Comparison of ENCODE assay signal across 9 mouse cellular contexts in the genomic region with DNA sequence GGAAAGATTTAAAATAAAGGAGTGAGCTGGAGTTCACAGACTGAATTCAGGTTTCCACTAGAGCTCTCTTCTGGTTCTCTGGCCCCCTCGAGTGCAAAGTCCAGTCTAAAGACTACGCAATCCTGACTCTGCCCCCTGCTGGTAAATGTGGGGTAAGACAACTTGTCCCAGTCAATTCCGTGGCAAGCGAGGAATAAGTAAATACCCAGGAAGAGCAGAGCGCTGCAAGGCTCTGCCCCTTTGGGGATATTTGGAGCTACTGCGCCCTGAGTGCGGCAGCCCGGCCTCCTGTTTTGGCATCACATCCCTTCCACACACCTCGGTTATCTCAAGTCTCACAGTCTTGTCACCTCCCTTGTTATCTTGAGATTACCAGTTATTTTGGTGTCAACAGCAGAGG. TPM values are rescaled to one million over a fixed set of nuclear protein-coding genes. Genes with fewer than 3 reads are reported as not detected.
DNase-seq lines count a peak whose midpoint lies in the region; ATAC-seq and TF ChIP-seq lines count a peak whose summit lies in the region.
"Had no signal": no experiment of that assay in that cellular context is flagged by ENCODE, and none has a peak within 500 bp of the region (broad histone marks: within the 10 kb centered on the region; RNA-seq: fewer than 3 reads in every experiment).

No protein-coding gene starts in this region.

- no peak overlapping the region for H3K9ac ChIP-seq in kidney, embryonic 14.5 days (ENCODE audit: low read depth, low read length)
- no peak overlapping the region for H3K9ac ChIP-seq in ES-E14 (ENCODE audit: insufficient read depth, low read depth, low read length, poor library complexity, severe bottlenecking)
- no peak overlapping the region for H3K9ac ChIP-seq in intestine, embryonic 14.5 days (ENCODE audit: low read length)

- no peaks in the 10 kb centered on the region for H3K36me3 ChIP-seq in kidney, embryonic 14.5 days (ENCODE audit: control insufficient read depth, insufficient read depth, low read length)
- no peaks in the 10 kb centered on the region for H3K36me3 ChIP-seq in ES-E14 (ENCODE audit: control insufficient read depth, insufficient read depth, low read length, poor library complexity, severe bottlenecking)
- no peaks in the 10 kb centered on the region for H3K36me3 ChIP-seq in intestine, embryonic 14.5 days (ENCODE audit: control insufficient read depth, insufficient read depth, low read length)

- peak; percentile 20 for DNase-seq in kidney, adult 9 months
- DNase-seq in ES-E14 (ENCODE audit: low read depth, low spot score) = peak; percentile 76
- DNase-seq in c-Kit-positive CD71-positive TER-119-positive erythroid progenitor cells, embryonic 14.5 days (ENCODE audit: low spot score) = peak; percentile 18
- DNase-seq in intestine, embryonic 14.5 days (ENCODE audit: low spot score) = peak; percentile 61
- peak; percentile 49 for DNase-seq in naive thymus-derived CD4-positive, alpha-beta T cell, adult 2 months (ENCODE audit: low read depth)
- DNase-seq in spleen, adult 18-20 months = no peak
- no peak for DNase-seq in adrenal gland, postnatal 4 days (ENCODE audit: low spot score in 2 of 2)

- no peak overlapping the region for H3K27ac ChIP-seq in kidney, embryonic 14.5 days (ENCODE audit: low read depth, low read length)
- H3K27ac ChIP-seq in ES-E14 (ENCODE audit: insufficient read depth, low read depth, low read length, poor library complexity, severe bottlenecking) = no peak overlapping the region
- no peak overlapping the region for H3K27ac ChIP-seq in intestine, embryonic 14.5 days (ENCODE audit: low read depth)

- WGBS in kidney, embryonic 14.5 days = 15% methylated on average over 9 of the region's 9 CpGs
- 11% methylated on average over 9 of the region's 9 CpGs for WGBS in intestine, embryonic 14.5 days

- H3K4me3 ChIP-seq in kidney, embryonic 14.5 days (ENCODE audit: low read length) = no peak overlapping the region
- H3K4me3 ChIP-seq in ES-E14 (ENCODE audit: insufficient read depth in 1 of 2, low read depth in 1 of 2, low read length in 2 of 2, poor library complexity in 1 of 2, severe bottlenecking in 1 of 2) = no peak overlapping the region
- no peak overlapping the region for H3K4me3 ChIP-seq in intestine, embryonic 14.5 days (ENCODE audit: low read depth, low read length)
- H3K4me3 ChIP-seq: erythroblast, embryonic 14.5 days had no signal

- no peak for ATAC-seq in kidney, embryonic 14.5 days (ENCODE audit: low FRiP score, low TSS enrichment)
- peak; percentile 59; the same call in 1 of the 2 replicates for ATAC-seq in intestine, embryonic 14.5 days (replicated peaks; ENCODE audit: low FRiP score, low TSS enrichment, low read depth)

- H3K4me1 ChIP-seq in kidney, embryonic 14.5 days (ENCODE audit: control insufficient read depth, insufficient read depth, low read length) = no peaks in the 10 kb centered on the region
- no peaks in the 10 kb centered on the region for H3K4me1 ChIP-seq in ES-E14 (ENCODE audit: control insufficient read depth in 2 of 2, insufficient read depth in 2 of 2, low read length in 2 of 2, poor library complexity in 1 of 2)
- H3K4me1 ChIP-seq in intestine, embryonic 14.5 days (replicated peaks; ENCODE audit: control insufficient read depth, insufficient read depth, low read length) = no peaks in the 10 kb centered on the region

- H3K4me2 ChIP-seq in kidney, embryonic 14.5 days (replicated peaks; ENCODE audit: low read depth, low read length) = no peak overlapping the region
- H3K4me2 ChIP-seq in intestine, embryonic 14.5 days (ENCODE audit: low read length) = no peak overlapping the region

- in situ Hi-C loops in ES-E14 (cut with MboI; ENCODE audit: low sequenced_read_pairs in 2 of 2, unreplicated experiment in 2 of 2) = loop anchor here in 1 of 2 experiments (10.0 kb wide), 1 partner anchor 71 kb away; no protein-coding TSS in a partner anchor

- H3K9me3 ChIP-seq in kidney, embryonic 14.5 days (ENCODE audit: control insufficient read depth, low read length) = no peaks in the 10 kb centered on the region
- no peaks in the 10 kb centered on the region for H3K9me3 ChIP-seq in ES-E14 (ENCODE audit: control insufficient read depth, insufficient read depth, low read depth, low read length)
- no peaks in the 10 kb centered on the region for H3K9me3 ChIP-seq in intestine, embryonic 14.5 days (ENCODE audit: control insufficient read depth, low read length)

- H3K27me3 ChIP-seq in kidney, embryonic 14.5 days (ENCODE audit: control insufficient read depth, insufficient read depth, low read length) = 0 out of 2 replicates have a peak, but pooled peaks cover 3% of the 10 kb centered on the region
- no peaks in the 10 kb centered on the region; the same call in 1 of the 2 replicates for H3K27me3 ChIP-seq in intestine, embryonic 14.5 days (replicated peaks; ENCODE audit: control insufficient read depth, insufficient read depth, low read length)

TF ChIP-seq in ES-E14, 5 proteins besides CTCF, POLR2A, EP300 and RAD21:
- no peak for TF ChIP-seq HCFC1 (IDR thresholded peaks at IDR 0.05; ENCODE audit: borderline replicate concordance, insufficient read depth, low read length)
- no peak; the same call in 1 of the 2 replicates for TF ChIP-seq ZC3H11A (IDR thresholded peaks at IDR 0.05; ENCODE audit: borderline replicate concordance, low read depth, low read length)
- no peak for TF ChIP-seq MAFK (IDR thresholded peaks at IDR 0.05; ENCODE audit: insufficient read depth, low read depth, low read length)
- TF ChIP-seq ZNF384 (IDR thresholded peaks at IDR 0.05; ENCODE audit: low read depth, low read length) = no peak
- no peak for TF ChIP-seq CHD2 (IDR thresholded peaks at IDR 0.05; ENCODE audit: low read depth, low read length)

RNA-seq across cellular contexts. Expression of a gene that starts 24.6 kb away (rescaled TPM):
- 0.39 and 0.49 TPM in 2 replicates for polyA plus RNA-seq in kidney, embryonic 14.5 days (2014; fragmentation: Nextera tagmentation; extraction: Ambion mirVana)
- total RNA-seq in ES-E14 (2012; rRNA removed) = not detected in 2 replicates
- 0.13 TPM in 1 of 2 replicates, not detected in the other for polyA plus RNA-seq in intestine, embryonic 14.5 days (2014; fragmentation: Nextera tagmentation; extraction: Ambion mirVana)
- 1 to 10 TPM; 5.4 to 5.5 TPM for total RNA-seq in adrenal gland, postnatal 4 days (2021)
- polyA plus RNA-seq: erythroblast, embryonic 14.5 days had no signal

RNA-seq across cellular contexts. Expression of a gene that starts 54.0 kb away (rescaled TPM):
- 7.6 and 11.2 TPM in 2 replicates for polyA plus RNA-seq in kidney, embryonic 14.5 days (2014; fragmentation: Nextera tagmentation; extraction: Ambion mirVana)
- total RNA-seq in ES-E14 (2012; rRNA removed) = 61.1 and 76.7 TPM in 2 replicates
- 13.2 and 13.7 TPM in 2 replicates for polyA plus RNA-seq in intestine, embryonic 14.5 days (2014; fragmentation: Nextera tagmentation; extraction: Ambion mirVana)
- total RNA-seq in adrenal gland, postnatal 4 days (2021) = 1 to 10 TPM; 1.6 to 5.5 TPM
- polyA plus RNA-seq: erythroblast, embryonic 14.5 days had no signal

Comparison
In these comparisons a context has a peak if more than half of its experiments do, and no peak if none do; other contexts are left out.
1. DNase-seq: peak in kidney, adult 9 months (single experiment), ES-E14 (single experiment), c-Kit-positive CD71-positive TER-119-positive erythroid progenitor cells, embryonic 14.5 days (single experiment), intestine, embryonic 14.5 days (single experiment) and naive thymus-derived CD4-positive, alpha-beta T cell, adult 2 months (single experiment); none in spleen, adult 18-20 months (0 of 2) and adrenal gland, postnatal 4 days (0 of 2).